Mouse (Mus musculus) G1E (cell line): Measurements from ENCODE around the gene Arhgef7.

ENCODE experiments used
- CTCF ChIP-seq: IDR thresholded peaks from 2 replicates; pipeline ENCODE4 v1.5.1; 2012; ENCODE audit warnings: low read depth, low read length, inconsistent platforms, mixed read lengths
- GATA1 ChIP-seq: IDR thresholded peaks from 2 replicates; pipeline ENCODE4 v1.6.1; 2012; ENCODE audit warnings: borderline replicate concordance, low read length, inconsistent platforms, mixed read lengths
- POLR2AphosphoS5 ChIP-seq: IDR thresholded peaks from 2 replicates; pipeline ENCODE4 v1.6.1; 2012; ENCODE audit warnings: low read depth, low read length, inconsistent platforms; ENCODE audit not compliant: insufficient replicate concordance
- TAL1 ChIP-seq: conservative IDR thresholded peaks from 2 replicates; pipeline ENCODE4 v1.6.1; 2012; ENCODE audit warnings: low read depth, low read length, inconsistent platforms, mixed read lengths

DNA sequence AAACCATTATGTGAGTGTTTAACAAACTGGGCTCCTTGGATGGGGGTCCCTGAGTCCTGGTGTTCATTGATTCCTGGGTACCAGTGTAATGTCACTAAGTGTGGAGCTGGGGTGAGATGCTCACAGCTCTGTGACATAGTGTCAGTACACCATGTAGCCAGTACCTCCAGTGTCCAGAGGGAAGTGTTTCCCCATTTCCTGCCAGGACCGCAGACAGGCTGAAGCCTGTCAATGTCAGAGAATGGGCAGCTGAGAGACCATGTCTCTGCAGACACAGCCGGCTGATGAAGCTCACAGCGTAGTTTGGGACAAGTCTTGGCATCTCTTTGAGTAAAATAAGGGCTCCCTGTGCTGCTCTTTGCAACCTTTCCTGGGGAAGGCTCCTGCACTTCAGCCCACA, 24.8 kb downstream of the Arhgef7 start:
- TF ChIP-seq CTCF (no peak), POLR2AphosphoS5 (no peak), TAL1 (no peak), GATA1 (no peak)
